Mouse (Mus musculus) embryo, embryonic 11 days (tissue): Measurements from ENCODE around the gene Olfr648.
A peak's percentile ranks its signal among the peaks of the same experiment; 100 is the strongest.

Experiments used
- DNase-seq: peaks from one replicate; pipeline ENCODE4 v3.0.0-alpha.2; 2015

Olfr648 gene

GRCm38 (mm10) chr7:104183292-104183691, at the start of gene Olfr648:
TSS of gene Olfr648 (minus strand) at chr7:104183392.
- DNase-seq: no peak

GRCm38 (mm10) chr7:104231203-104231602, 48.0 kb upstream of the Olfr648 start:
- peak; percentile 34 for DNase-seq

GRCm38 (mm10) chr7:104218701-104219569, 35.7 kb upstream of the Olfr648 start, which contains the start of gene Trim6:
TSS of gene Trim6 (plus strand) at chr7:104218793.
- peak; percentile 75 for DNase-seq

- DNase-seq: peak; percentile 6
Measured at GRCm38 (mm10) chr7:104217881-104218280, 34.7 kb upstream of the Olfr648 start.

GRCm38 (mm10) chr7:104216011-104216535, 32.9 kb upstream of the Olfr648 start:
- no peak for DNase-seq

GRCm38 (mm10) chr7:104206197-104206596, 23.0 kb upstream of the Olfr648 start:
- DNase-seq: no peak

GRCm38 (mm10) chr7:104199822-104200221, 16.6 kb upstream of the Olfr648 start:
- peak; percentile 78 for DNase-seq

GRCm38 (mm10) chr7:104195885-104196284, 12.7 kb upstream of the Olfr648 start, which contains the start of gene Olfr649:
TSS of gene Olfr649 (minus strand) at chr7:104195985.
- DNase-seq: no peak

GRCm38 (mm10) chr7:104191275-104191674, 8.1 kb upstream of the Olfr648 start:
- no peak for DNase-seq

GRCm38 (mm10) chr7:104179074-104179473, 4.1 kb downstream of the Olfr648 start:
- DNase-seq: no peak

- no peak for DNase-seq
Measured at GRCm38 (mm10) chr7:104178422-104179054, 4.7 kb downstream of the Olfr648 start.

GRCm38 (mm10) chr7:104175085-104175484, 8.1 kb downstream of the Olfr648 start:
- DNase-seq: no peak

GRCm38 (mm10) chr7:104169634-104170204, 13.5 kb downstream of the Olfr648 start:
- DNase-seq: no peak

- DNase-seq: no peak
Measured at GRCm38 (mm10) chr7:104167105-104167504, 16.1 kb downstream of the Olfr648 start.

GRCm38 (mm10) chr7:104150456-104150855, 32.7 kb downstream of the Olfr648 start, which contains the start of gene Ubqlnl:
TSS of gene Ubqlnl (minus strand) at chr7:104150556.
- DNase-seq: no peak

- no peak for DNase-seq
Measured at GRCm38 (mm10) chr7:104143179-104143578, 40.0 kb downstream of the Olfr648 start, which contains the start of gene Ubqln3. TSS of gene Ubqln3 (minus strand) at chr7:104143279.

- no peak for DNase-seq
Measured at GRCm38 (mm10) chr7:104137305-104137704, 45.9 kb downstream of the Olfr648 start, which contains the start of gene Olfr643. TSS of gene Olfr643 (minus strand) at chr7:104137405.

GRCm38 (mm10) chr7:104129726-104130125, 53.5 kb downstream of the Olfr648 start, which contains the start of gene Ubqln5:
TSS of gene Ubqln5 (minus strand) at chr7:104129826.
- no peak for DNase-seq
